Mouse (Mus musculus): ENCODE measurements around the gene Kdelr3. TPM values are rescaled to one million over a fixed set of nuclear protein-coding genes. Genes with fewer than 3 reads are reported as not detected.

The Kdelr3 gene
- polyA plus RNA-seq, 1 experiment, result 43.9 TPM

DNA sequence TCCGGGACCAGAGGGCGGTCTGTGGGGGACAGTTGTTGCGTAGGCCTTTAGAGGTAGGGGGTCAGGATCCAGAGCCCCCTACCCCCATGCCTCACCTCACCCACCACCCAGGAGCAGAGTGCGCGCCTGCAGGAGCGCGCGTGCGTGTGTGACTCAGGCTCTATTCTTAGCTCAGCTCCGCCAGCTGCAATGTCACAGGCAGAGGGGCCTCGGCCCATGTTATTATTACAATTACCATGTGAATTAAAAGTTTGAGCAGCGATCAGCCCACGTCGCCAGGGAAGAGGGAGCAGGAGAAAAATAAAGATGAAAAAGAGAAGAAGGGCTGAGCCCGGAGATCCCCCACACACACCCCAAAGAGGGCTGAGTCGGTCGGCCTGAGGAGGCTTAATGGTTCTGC, 16.1 kb upstream of the Kdelr3 start:
- Histone ChIP-seq H3K4me3 (ENCODE audit: low read depth, low read length) (peak overlapping the region; percentile 51), H3K27ac (ENCODE audit: insufficient read depth, low read length) (no peak overlapping the region), H3K9me3 (replicated peaks; ENCODE audit: control insufficient read depth, insufficient read depth, low read length, poor library complexity, severe bottlenecking) (no peaks in the 10 kb centered on the region), H3K4me1 (ENCODE audit: control insufficient read depth, insufficient read depth, low read length) (no peaks in the 10 kb centered on the region), H3K36me3 (ENCODE audit: control insufficient read depth, insufficient read depth, low read length, poor library complexity, severe bottlenecking) (no peaks in the 10 kb centered on the region), H3K27me3 (ENCODE audit: control insufficient read depth, insufficient read depth, low read length, poor library complexity, severe bottlenecking) (peaks cover 3% of the 10 kb centered on the region; the same call in 1 of the 2 replicates), H3K9ac (ENCODE audit: low read depth, poor library complexity, severe bottlenecking) (no peak overlapping the region)
- TF ChIP-seq EP300 (IDR thresholded peaks at IDR 0.05; ENCODE audit: insufficient read depth, low read depth, low read length) (no peak), POLR2A (IDR thresholded peaks at IDR 0.05; ENCODE audit: insufficient read depth, low read length) (no peak), CTCF (IDR thresholded peaks at IDR 0.05; ENCODE audit: low read depth, low read length) (no peak)

DNA sequence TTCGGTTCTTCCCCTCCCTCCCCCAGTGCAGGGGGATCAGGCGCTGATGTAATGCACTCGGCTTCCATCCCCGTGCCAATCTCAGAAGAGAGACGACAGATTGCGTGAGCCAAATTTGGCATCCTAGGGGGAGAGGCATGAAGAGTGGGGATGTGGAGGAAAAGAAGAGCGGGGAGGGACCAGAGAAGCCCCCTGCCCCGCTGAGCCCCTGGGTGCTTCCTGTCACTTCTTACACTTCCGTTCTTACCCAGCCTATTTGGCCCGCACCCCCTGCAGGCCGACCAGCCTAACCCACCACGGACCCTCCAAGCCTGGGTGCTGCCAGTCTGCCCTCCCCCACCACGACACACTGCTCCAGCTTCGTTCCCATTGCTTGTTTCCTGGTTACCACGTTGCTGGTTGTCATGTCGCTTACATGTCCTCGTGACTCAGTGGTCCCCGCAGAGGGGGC, 13.3 kb upstream of the Kdelr3 start:
- H3K9ac ChIP-seq (ENCODE audit: low read depth, poor library complexity, severe bottlenecking), result no peak overlapping the region
- TF ChIP-seq EP300 (IDR thresholded peaks at IDR 0.05; ENCODE audit: insufficient read depth, low read depth, low read length) (no peak), CTCF (IDR thresholded peaks at IDR 0.05; ENCODE audit: low read depth, low read length) (no peak), POLR2A (IDR thresholded peaks at IDR 0.05; ENCODE audit: insufficient read depth, low read length) (no peak)
- H3K36me3 ChIP-seq (ENCODE audit: control insufficient read depth, insufficient read depth, low read length, poor library complexity, severe bottlenecking), result no peaks in the 10 kb centered on the region
- H3K27me3 ChIP-seq (ENCODE audit: control insufficient read depth, insufficient read depth, low read length, poor library complexity, severe bottlenecking), result peaks cover 3% of the 10 kb centered on the region; the same call in 1 of the 2 replicates
- H3K9me3 ChIP-seq (replicated peaks; ENCODE audit: control insufficient read depth, insufficient read depth, low read length, poor library complexity, severe bottlenecking), result no peaks in the 10 kb centered on the region
- no peak overlapping the region for H3K4me3 ChIP-seq (ENCODE audit: low read depth, low read length)
- no peak overlapping the region for H3K27ac ChIP-seq (ENCODE audit: insufficient read depth, low read length)
- H3K4me1 ChIP-seq (ENCODE audit: control insufficient read depth, insufficient read depth, low read length), result peaks cover 2% of the 10 kb centered on the region

- H3K27ac ChIP-seq (ENCODE audit: insufficient read depth, low read length), result no peak overlapping the region
- no peaks in the 10 kb centered on the region for H3K36me3 ChIP-seq (ENCODE audit: control insufficient read depth, insufficient read depth, low read length, poor library complexity, severe bottlenecking)
- no peaks in the 10 kb centered on the region for H3K9me3 ChIP-seq (replicated peaks; ENCODE audit: control insufficient read depth, insufficient read depth, low read length, poor library complexity, severe bottlenecking)
- H3K4me3 ChIP-seq (ENCODE audit: low read depth, low read length), result no peak overlapping the region
- H3K4me1 ChIP-seq (ENCODE audit: control insufficient read depth, insufficient read depth, low read length), result peaks cover 2% of the 10 kb centered on the region
- peaks cover 3% of the 10 kb centered on the region; the same call in 1 of the 2 replicates for H3K27me3 ChIP-seq (ENCODE audit: control insufficient read depth, insufficient read depth, low read length, poor library complexity, severe bottlenecking)
- no peak overlapping the region for H3K9ac ChIP-seq (ENCODE audit: low read depth, poor library complexity, severe bottlenecking)
- TF ChIP-seq EP300 (IDR thresholded peaks at IDR 0.05; ENCODE audit: insufficient read depth, low read depth, low read length) (no peak), CTCF (IDR thresholded peaks at IDR 0.05; ENCODE audit: low read depth, low read length) (no peak), POLR2A (IDR thresholded peaks at IDR 0.05; ENCODE audit: insufficient read depth, low read length) (no peak)
These were observed 12.8 kb upstream of the Kdelr3 start for GRCm38 (mm10) chr15:79503438-79503837.

GRCm38 (mm10) chr15:79504707-79505452, 11.3 kb upstream of the Kdelr3 start, which contains the start of gene Kcnj4:
Gene Kcnj4, minus strand, starts transcription at chr15:79505241.
- H3K9me3 ChIP-seq (replicated peaks; ENCODE audit: control insufficient read depth, insufficient read depth, low read length, poor library complexity, severe bottlenecking), result no peaks in the 10 kb centered on the region
- H3K27ac ChIP-seq (ENCODE audit: insufficient read depth, low read length), result no peak within 1 kb of the TSS
- H3K27me3 ChIP-seq (ENCODE audit: control insufficient read depth, insufficient read depth, low read length, poor library complexity, severe bottlenecking), result peaks cover 3% of the 10 kb centered on the region; the same call in 1 of the 2 replicates
- H3K4me1 ChIP-seq (ENCODE audit: control insufficient read depth, insufficient read depth, low read length), result peaks cover 2% of the 10 kb centered on the region
- peak within 1 kb of the TSS; percentile 90 for H3K9ac ChIP-seq (ENCODE audit: low read depth, poor library complexity, severe bottlenecking)
- TF ChIP-seq CTCF (IDR thresholded peaks at IDR 0.05; ENCODE audit: low read depth, low read length) (no peak), POLR2A (IDR thresholded peaks at IDR 0.05; ENCODE audit: insufficient read depth, low read length) (no peak)
- no peaks in the 10 kb centered on the region for H3K36me3 ChIP-seq (ENCODE audit: control insufficient read depth, insufficient read depth, low read length, poor library complexity, severe bottlenecking)
- peak within 1 kb of the TSS; percentile 72 for H3K4me3 ChIP-seq (ENCODE audit: low read depth, low read length)

- H3K9ac ChIP-seq (ENCODE audit: low read depth, poor library complexity, severe bottlenecking), result peak overlapping the region; percentile 90
- H3K4me3 ChIP-seq (ENCODE audit: low read depth, low read length), result peak overlapping the region; percentile 72
- H3K27me3 ChIP-seq (ENCODE audit: control insufficient read depth, insufficient read depth, low read length, poor library complexity, severe bottlenecking), result peaks cover 3% of the 10 kb centered on the region; the same call in 1 of the 2 replicates
- no peaks in the 10 kb centered on the region for H3K9me3 ChIP-seq (replicated peaks; ENCODE audit: control insufficient read depth, insufficient read depth, low read length, poor library complexity, severe bottlenecking)
- H3K36me3 ChIP-seq (ENCODE audit: control insufficient read depth, insufficient read depth, low read length, poor library complexity, severe bottlenecking), result no peaks in the 10 kb centered on the region
- H3K27ac ChIP-seq (ENCODE audit: insufficient read depth, low read length), result no peak overlapping the region
- H3K4me1 ChIP-seq (ENCODE audit: control insufficient read depth, insufficient read depth, low read length), result peaks cover 2% of the 10 kb centered on the region
- TF ChIP-seq CTCF (IDR thresholded peaks at IDR 0.05; ENCODE audit: low read depth, low read length), result no peak
- no peak for TF ChIP-seq POLR2A (IDR thresholded peaks at IDR 0.05; ENCODE audit: insufficient read depth, low read length)
- TF ChIP-seq EP300 (IDR thresholded peaks at IDR 0.05; ENCODE audit: insufficient read depth, low read depth, low read length), result no peak
These were observed 10.5 kb upstream of the Kdelr3 start for GRCm38 (mm10) chr15:79505616-79506283.

DNA sequence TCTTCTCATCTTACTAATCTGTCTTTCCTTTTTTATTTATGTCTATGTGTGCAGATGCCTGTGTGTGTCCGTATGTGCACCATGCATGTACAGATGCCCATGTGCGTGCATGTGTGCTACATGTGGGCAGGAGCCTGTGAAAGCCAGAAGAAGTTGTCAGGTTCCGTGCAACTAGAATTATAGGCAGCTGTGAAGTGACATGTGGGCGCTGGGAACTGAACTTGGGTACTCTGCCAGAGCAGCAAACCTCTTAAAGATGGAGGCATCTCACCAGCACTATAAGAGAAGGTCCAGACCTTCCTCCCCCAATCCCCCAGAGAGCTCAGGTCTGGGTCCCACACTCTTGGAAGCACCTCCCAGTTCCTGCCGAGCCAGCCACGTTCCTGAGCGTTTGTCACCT, 9.8 kb upstream of the Kdelr3 start:
- Histone ChIP-seq H3K9me3 (replicated peaks; ENCODE audit: control insufficient read depth, insufficient read depth, low read length, poor library complexity, severe bottlenecking) (no peaks in the 10 kb centered on the region), H3K27me3 (ENCODE audit: control insufficient read depth, insufficient read depth, low read length, poor library complexity, severe bottlenecking) (peaks cover 3% of the 10 kb centered on the region; the same call in 1 of the 2 replicates), H3K4me1 (ENCODE audit: control insufficient read depth, insufficient read depth, low read length) (peaks cover 2% of the 10 kb centered on the region), H3K27ac (ENCODE audit: insufficient read depth, low read length) (no peak overlapping the region), H3K9ac (ENCODE audit: low read depth, poor library complexity, severe bottlenecking) (no peak overlapping the region), H3K4me3 (ENCODE audit: low read depth, low read length) (no peak overlapping the region; the same call in 1 of the 2 replicates), H3K36me3 (ENCODE audit: control insufficient read depth, insufficient read depth, low read length, poor library complexity, severe bottlenecking) (no peaks in the 10 kb centered on the region)
- TF ChIP-seq CTCF (IDR thresholded peaks at IDR 0.05; ENCODE audit: low read depth, low read length) (no peak), POLR2A (IDR thresholded peaks at IDR 0.05; ENCODE audit: insufficient read depth, low read length) (no peak), EP300 (IDR thresholded peaks at IDR 0.05; ENCODE audit: insufficient read depth, low read depth, low read length) (no peak)
